Mouse (Mus musculus): ENCODE data around the gene Zfp512. TPM values are rescaled to one million over a fixed set of nuclear protein-coding genes. Genes with fewer than 3 reads are reported as not detected.

The Zfp512 gene
- total RNA-seq (2023), result 10 to 100 TPM; 13.8 to 15.0 TPM

GRCm38 (mm10) chr5:31451878-31452561 lies at the start of gene Zfp512:
Zfp512 (plus strand) TSS chr5:31452431.

GRCm38 (mm10) chr5:31485440-31485839 lies 33.2 kb downstream of the Zfp512 start, which contains the start of gene 4930548H24Rik:
4930548H24Rik (plus strand) TSS chr5:31485740.

GRCm38 (mm10) chr5:31494513-31495297 lies 42.5 kb downstream of the Zfp512 start, which contains the start of gene Gpn1:
Gpn1 (plus strand) TSS chr5:31494741.

GRCm38 (mm10) chr5:31526354-31527116 lies 74.3 kb downstream of the Zfp512 start, which contains the start of gene Slc4a1ap:
Slc4a1ap (plus strand) TSS chr5:31526995.

GRCm38 (mm10) chr5:31527707-31528106 lies 75.5 kb downstream of the Zfp512 start, which contains the start of gene Supt7l:
Supt7l (minus strand) TSS chr5:31527807.

Other genes starting within 250 kb of the Zfp512 start
- 10 to 100 TPM; 81.2 to 81.7 TPM for gene Ppm1g, start 231.7 kb upstream of the Zfp512 start, total RNA-seq (2023)
- gene Nrbp1, start 211.6 kb upstream of the Zfp512 start, total RNA-seq (2023), result 100 to 1,000 TPM; 178 to 180 TPM
- gene Gm9970, start 211.2 kb upstream of the Zfp512 start, total RNA-seq (2023), result not detected
- 10 to 100 TPM in 1 of 2 experiments, 1 to 10 TPM in 1; 7.8 to 10.9 TPM for gene Krtcap3, start 200.7 kb upstream of the Zfp512 start, total RNA-seq (2023)
- gene Ift172, start 161.3 kb upstream of the Zfp512 start, total RNA-seq (2023), result 10 to 100 TPM; 24.1 to 25.1 TPM
- gene Fndc4, start 156.4 kb upstream of the Zfp512 start, total RNA-seq (2023), result not detected
- gene Gckr, start 155.0 kb upstream of the Zfp512 start, total RNA-seq (2023), result not detected
- under 1 TPM; 0.24 to 0.81 TPM for gene 4930548H24Rik, start 33.3 kb downstream of the Zfp512 start, total RNA-seq (2023)
- gene Gpn1, start 42.3 kb downstream of the Zfp512 start, total RNA-seq (2023), result 10 to 100 TPM; 23.7 to 27.7 TPM
- 10 to 100 TPM; 36.9 to 42.9 TPM for gene Slc4a1ap, start 74.6 kb downstream of the Zfp512 start, total RNA-seq (2023)
- gene Supt7l, start 75.4 kb downstream of the Zfp512 start, total RNA-seq (2023), result 10 to 100 TPM; 14.6 to 15.5 TPM
- gene Mrpl33, start 144.5 kb downstream of the Zfp512 start, total RNA-seq (2023), result 100 to 1,000 TPM; 305 to 306 TPM
- 10 to 100 TPM; 24.6 to 26.3 TPM for gene Rbks, start 245.2 kb downstream of the Zfp512 start, total RNA-seq (2023)
- gene Babam2, start 245.3 kb downstream of the Zfp512 start, total RNA-seq (2023), result 10 to 100 TPM; 55.1 to 79.4 TPM

Measured in monocyte, adult 59 days (primary cell).